Mouse (Mus musculus): Measurements from ENCODE around the gene Eps8l2. TPM values are rescaled to one million over a fixed set of nuclear protein-coding genes. Genes with fewer than 3 reads are reported as not detected.
A peak's percentile ranks its signal among the peaks of the same experiment; 100 is the strongest.

Eps8l2 gene
- polyA plus RNA-seq, 1 experiment from 2014 or later: 22.4 TPM

- H3K9ac ChIP-seq: peak overlapping the region; percentile 2; the same call in 1 of the 2 replicates
- WGBS: 63% methylated on average over 3 of the region's 3 CpGs
- ATAC-seq (ENCODE audit: insufficient read depth): no peak
- H3K9me3 ChIP-seq (ENCODE audit: low read depth, low read length): no peaks in the 10 kb centered on the region
- no peaks in the 10 kb centered on the region for H3K36me3 ChIP-seq (ENCODE audit: insufficient read depth)
- H3K27me3 ChIP-seq (ENCODE audit: insufficient read depth, low read length): no peaks in the 10 kb centered on the region
- no peak overlapping the region for H3K27ac ChIP-seq (ENCODE audit: low read depth)
- H3K4me3 ChIP-seq (ENCODE audit: low read depth, low read length): no peak overlapping the region
- peak overlapping the region; percentile 10; the same call in 1 of the 2 replicates for H3K4me2 ChIP-seq
- no peak for DNase-seq
- TF ChIP-seq CTCF (IDR thresholded peaks at IDR 0.05; ENCODE audit: low read depth): no peak
- no peaks in the 10 kb centered on the region for H3K4me1 ChIP-seq (ENCODE audit: insufficient read depth)
These were observed 26.4 kb downstream of the Eps8l2 start for GRCm38 (mm10) chr7:141365049-141365445.

- TF ChIP-seq CTCF (IDR thresholded peaks at IDR 0.05; ENCODE audit: low read depth): no peak
- Histone ChIP-seq H3K27ac (ENCODE audit: low read depth) (no peak overlapping the region), H3K9ac (no peak overlapping the region), H3K4me2 (no peak overlapping the region), H3K4me1 (ENCODE audit: insufficient read depth) (no peaks in the 10 kb centered on the region), H3K4me3 (ENCODE audit: low read depth, low read length) (no peak overlapping the region), H3K36me3 (ENCODE audit: insufficient read depth) (no peaks in the 10 kb centered on the region), H3K9me3 (ENCODE audit: low read depth, low read length) (no peaks in the 10 kb centered on the region), H3K27me3 (ENCODE audit: insufficient read depth, low read length) (no peaks in the 10 kb centered on the region)
- ATAC-seq (ENCODE audit: insufficient read depth) (no peak), DNase-seq (no peak)
- 69% methylated on average over 4 of the region's 4 CpGs for WGBS
These were observed 28.7 kb downstream of the Eps8l2 start for GRCm38 (mm10) chr7:141367358-141367757.

GRCm38 (mm10) chr7:141369918-141370317, 31.2 kb downstream of the Eps8l2 start:
- no peak for ATAC-seq (ENCODE audit: insufficient read depth)
- Histone ChIP-seq H3K27ac (ENCODE audit: low read depth) (no peak overlapping the region), H3K4me2 (no peak overlapping the region), H3K36me3 (ENCODE audit: insufficient read depth) (no peaks in the 10 kb centered on the region), H3K4me1 (ENCODE audit: insufficient read depth) (no peaks in the 10 kb centered on the region), H3K9ac (no peak overlapping the region), H3K9me3 (ENCODE audit: low read depth, low read length) (no peaks in the 10 kb centered on the region), H3K27me3 (ENCODE audit: insufficient read depth, low read length) (no peaks in the 10 kb centered on the region), H3K4me3 (ENCODE audit: low read depth, low read length) (no peak overlapping the region)
- no peak for DNase-seq
- TF ChIP-seq CTCF (IDR thresholded peaks at IDR 0.05; ENCODE audit: low read depth): no peak
- WGBS: 57% methylated on average over 5 of the region's 5 CpGs

GRCm38 (mm10) chr7:141371942-141372595, 33.4 kb downstream of the Eps8l2 start:
- TF ChIP-seq CTCF (IDR thresholded peaks at IDR 0.05; ENCODE audit: low read depth): no peak
- Histone ChIP-seq H3K9me3 (ENCODE audit: low read depth, low read length) (no peaks in the 10 kb centered on the region), H3K36me3 (ENCODE audit: insufficient read depth) (no peaks in the 10 kb centered on the region), H3K27me3 (ENCODE audit: insufficient read depth, low read length) (no peaks in the 10 kb centered on the region), H3K4me3 (ENCODE audit: low read depth, low read length) (no peak overlapping the region), H3K27ac (ENCODE audit: low read depth) (no peak overlapping the region), H3K4me2 (no peak overlapping the region), H3K4me1 (ENCODE audit: insufficient read depth) (no peaks in the 10 kb centered on the region), H3K9ac (no peak overlapping the region)
- ATAC-seq (ENCODE audit: insufficient read depth) (no peak), DNase-seq (no peak)
- WGBS: 32% methylated on average over 6 of the region's 6 CpGs

- H3K27ac ChIP-seq (ENCODE audit: low read depth): no peak overlapping the region
- no peaks in the 10 kb centered on the region for H3K9me3 ChIP-seq (ENCODE audit: low read depth, low read length)
- no peak for ATAC-seq (ENCODE audit: insufficient read depth)
- no peak overlapping the region for H3K4me2 ChIP-seq
- no peaks in the 10 kb centered on the region for H3K36me3 ChIP-seq (ENCODE audit: insufficient read depth)
- TF ChIP-seq CTCF (IDR thresholded peaks at IDR 0.05; ENCODE audit: low read depth): no peak
- DNase-seq: no peak
- no peak overlapping the region for H3K9ac ChIP-seq
- 69% methylated on average over 6 of the region's 6 CpGs for WGBS
- H3K27me3 ChIP-seq (ENCODE audit: insufficient read depth, low read length): no peaks in the 10 kb centered on the region
- H3K4me1 ChIP-seq (ENCODE audit: insufficient read depth): no peaks in the 10 kb centered on the region
- no peak overlapping the region for H3K4me3 ChIP-seq (ENCODE audit: low read depth, low read length)
These were observed 34.9 kb downstream of the Eps8l2 start for GRCm38 (mm10) chr7:141373611-141374010.

- Histone ChIP-seq H3K4me2 (no peak overlapping the region), H3K27me3 (ENCODE audit: insufficient read depth, low read length) (no peaks in the 10 kb centered on the region), H3K9ac (no peak overlapping the region), H3K36me3 (ENCODE audit: insufficient read depth) (no peaks in the 10 kb centered on the region), H3K4me1 (ENCODE audit: insufficient read depth) (no peaks in the 10 kb centered on the region), H3K9me3 (ENCODE audit: low read depth, low read length) (no peaks in the 10 kb centered on the region), H3K27ac (ENCODE audit: low read depth) (no peak overlapping the region), H3K4me3 (ENCODE audit: low read depth, low read length) (no peak overlapping the region)
- ATAC-seq (ENCODE audit: insufficient read depth) (no peak), DNase-seq (no peak)
- no peak for TF ChIP-seq CTCF (IDR thresholded peaks at IDR 0.05; ENCODE audit: low read depth)
These were observed 35.7 kb downstream of the Eps8l2 start for GRCm38 (mm10) chr7:141374399-141374798.

- TF ChIP-seq CTCF (IDR thresholded peaks at IDR 0.05; ENCODE audit: low read depth): no peak
- no peak overlapping the region for H3K4me3 ChIP-seq (ENCODE audit: low read depth, low read length)
- ATAC-seq (ENCODE audit: insufficient read depth): no peak
- 60% methylated on average over 4 of the region's 4 CpGs for WGBS
- DNase-seq: no peak
- no peaks in the 10 kb centered on the region for H3K4me1 ChIP-seq (ENCODE audit: insufficient read depth)
- no peak overlapping the region for H3K9ac ChIP-seq
- H3K4me2 ChIP-seq: no peak overlapping the region
- no peaks in the 10 kb centered on the region for H3K27me3 ChIP-seq (ENCODE audit: insufficient read depth, low read length)
- no peak overlapping the region for H3K27ac ChIP-seq (ENCODE audit: low read depth)
- H3K36me3 ChIP-seq (ENCODE audit: insufficient read depth): no peaks in the 10 kb centered on the region
- H3K9me3 ChIP-seq (ENCODE audit: low read depth, low read length): no peaks in the 10 kb centered on the region
These were observed 40.9 kb downstream of the Eps8l2 start for GRCm38 (mm10) chr7:141379584-141379983.
